Mouse (Mus musculus): ENCODE results near the gene Gm29276. TPM values are rescaled to one million over a fixed set of nuclear protein-coding genes. Genes with fewer than 3 reads are reported as not detected.
"Not testable (repeated sequence)": the region's sequence is repeated elsewhere in the genome, so short reads cannot be mapped to it uniquely, and the experiment has no call there.

Gm29276 gene
- not detected in 2 replicates for polyA plus RNA-seq (2012)

GRCm38 (mm10) chrY:42582150-42582549 lies at the start of gene Gm29276:
TSS of gene Gm29276 (minus strand) at chrY:42582250.
- TF ChIP-seq GATA1 (IDR thresholded peaks at IDR 0.05; ENCODE audit: low read length): not testable (repeated sequence)
